Mouse (Mus musculus) forebrain, postnatal 0 days (tissue): ENCODE measurements around the gene Tmem251. TPM values are rescaled to one million over a fixed set of nuclear protein-coding genes. Genes with fewer than 3 reads are reported as not detected.

Experiments
- ATAC-seq: fragments of 200-750 bp; cut with Nextera tagmentation; 2 replicates; pipeline ENCODE4 v1.8.0; 2017; ENCODE audit warnings: mild to moderate bottlenecking, moderate library complexity
- DNase-seq: peaks from one replicate; pipeline ENCODE4 v3.0.0-alpha.2; 2015
- H3K27ac ChIP-seq: fragments of 300-500 bp; sonication (generic); 2 replicates; pipeline ENCODE4 v1.5.1; 2014; ENCODE audit warnings: low read depth, mild to moderate bottlenecking, antibody characterized with exemption, low read length, moderate library complexity, mixed read lengths
- H3K27me3 ChIP-seq: fragments of 300-500 bp; sonication (generic); 2 replicates; pipeline ENCODE4 v1.6.1; 2014; ENCODE audit warnings: mild to moderate bottlenecking, low read length, mixed read lengths; ENCODE audit not compliant: insufficient read depth
- H3K36me3 ChIP-seq: fragments of 300-500 bp; sonication (generic); 2 replicates; pipeline ENCODE4 v1.6.1; 2014; ENCODE audit warnings: mild to moderate bottlenecking, moderate library complexity; ENCODE audit not compliant: insufficient read depth
- H3K4me1 ChIP-seq: fragments of 300-500 bp; sonication (generic); 2 replicates; pipeline ENCODE4 v1.6.1; 2014; ENCODE audit warnings: antibody characterized with exemption; ENCODE audit not compliant: insufficient read depth
- H3K4me2 ChIP-seq: fragments of 300-500 bp; sonication (generic); 2 replicates; pipeline ENCODE4 v1.6.1; 2014; ENCODE audit warnings: low read depth, mild to moderate bottlenecking, moderate library complexity
- H3K4me3 ChIP-seq: fragments of 300-500 bp; sonication (generic); 2 replicates; pipeline ENCODE4 v1.5.1; 2014; ENCODE audit warnings: low read depth, low read length, mixed read lengths
- H3K9ac ChIP-seq: fragments of 300-500 bp; sonication (generic); 2 replicates; pipeline ENCODE4 v1.6.1; 2014; ENCODE audit warnings: mild to moderate bottlenecking
- H3K9me3 ChIP-seq: fragments of 300-500 bp; sonication (generic); 2 replicates; pipeline ENCODE4 v1.6.1; 2016; ENCODE audit warnings: low read length
- CTCF ChIP-seq: sonication (generic); IDR thresholded peaks from 2 replicates; pipeline ENCODE4 v1.5.1; 2016; ENCODE audit warnings: antibody characterized with exemption, control low read depth, low read depth
- WGBS: fragments of 180-500 bp; shearing (Covaris S2); extraction: QIAGEN DNeasy Blood & Tissue Kit; methylation state at CpG from one replicate; pipeline ENCODE4 v1.1.7; 2014; 5-methylcytosine and 5-hydroxymethylcytosine counted together
- polyA plus RNA-seq: library from polyadenylated mRNA; unstranded; fragments of >200 nt; fragmentation: Nextera tagmentation; extraction: Ambion mirVana; gene quantifications from 2 replicates; pipeline ENCODE4 v1.2.1, GENCODE M21; 2015
- total RNA-seq: library from RNA; depleted of rRNA; stranded (reverse); fragments of >200 nt; gene quantifications from 2 replicates; pipeline ENCODE4 v1.2.3, GENCODE M21; 2014

Gene Tmem251
- total and polyA plus RNA-seq, 2 experiments from 2014 or later = 6.0 to 12.9 TPM

GRCm38 (mm10) chr12:102710851-102711375 is 32.6 kb upstream of the Tmem251 start:
- Histone ChIP-seq H3K9ac (no peak overlapping the region), H3K27ac (no peak overlapping the region), H3K36me3 (no peaks in the 10 kb centered on the region), H3K4me1 (peaks cover 1% of the 10 kb centered on the region), H3K4me3 (no peak overlapping the region), H3K27me3 (no peaks in the 10 kb centered on the region), H3K9me3 (no peaks in the 10 kb centered on the region), H3K4me2 (no peak overlapping the region)
- WGBS = 59% methylated on average over 4 of the region's 4 CpGs
- TF ChIP-seq CTCF = no peak
- ATAC-seq = no peak
- DNase-seq = no peak

- 80% methylated on average over 20 of the region's 20 CpGs for WGBS
- TF ChIP-seq CTCF = no peak
- H3K4me2 ChIP-seq = no peak overlapping the region
- no peak overlapping the region for H3K4me3 ChIP-seq
- H3K4me1 ChIP-seq = no peaks in the 10 kb centered on the region
- ATAC-seq (no peak), DNase-seq (no peak)
- no peak overlapping the region for H3K9ac ChIP-seq
- no peaks in the 10 kb centered on the region for H3K36me3 ChIP-seq
- H3K27ac ChIP-seq = no peak overlapping the region
- no peaks in the 10 kb centered on the region for H3K27me3 ChIP-seq
- H3K9me3 ChIP-seq = no peaks in the 10 kb centered on the region
These were observed 30.3 kb upstream of the Tmem251 start for GRCm38 (mm10) chr12:102713153-102713865.

- WGBS = 68% methylated on average over 2 of the region's 2 CpGs
- Histone ChIP-seq H3K4me3 (no peak overlapping the region), H3K9me3 (no peaks in the 10 kb centered on the region), H3K36me3 (no peaks in the 10 kb centered on the region), H3K9ac (no peak overlapping the region), H3K4me2 (no peak overlapping the region), H3K27me3 (no peaks in the 10 kb centered on the region), H3K4me1 (no peaks in the 10 kb centered on the region), H3K27ac (no peak overlapping the region)
- no peak for TF ChIP-seq CTCF
- DNase-seq = no peak
- no peak for ATAC-seq
These were observed 29.4 kb upstream of the Tmem251 start for GRCm38 (mm10) chr12:102714116-102714515.

- H3K9me3 ChIP-seq = no peaks in the 10 kb centered on the region
- ATAC-seq (no peak), DNase-seq (no peak)
- no peak overlapping the region for H3K9ac ChIP-seq
- TF ChIP-seq CTCF = no peak
- 81% methylated on average over 10 of the region's 10 CpGs for WGBS
- H3K4me1 ChIP-seq = no peaks in the 10 kb centered on the region
- no peak overlapping the region for H3K4me2 ChIP-seq
- H3K36me3 ChIP-seq = no peaks in the 10 kb centered on the region
- no peak overlapping the region for H3K4me3 ChIP-seq
- no peaks in the 10 kb centered on the region for H3K27me3 ChIP-seq
- H3K27ac ChIP-seq = no peak overlapping the region
These were observed 28.7 kb upstream of the Tmem251 start for GRCm38 (mm10) chr12:102714654-102715395.

- peak; percentile 83 for ATAC-seq
- 20% methylated on average over 13 of the region's 13 CpGs for WGBS
These were observed 23.8 kb upstream of the Tmem251 start for GRCm38 (mm10) chr12:102719552-102720315.

GRCm38 (mm10) chr12:102722451-102722850 is 21.1 kb upstream of the Tmem251 start:
- Histone ChIP-seq H3K9me3 (no peaks in the 10 kb centered on the region), H3K4me2 (no peak overlapping the region), H3K27me3 (no peaks in the 10 kb centered on the region), H3K4me1 (peaks cover 7% of the 10 kb centered on the region; the same call in 1 of the 2 replicates), H3K27ac (no peak overlapping the region), H3K4me3 (no peak overlapping the region), H3K9ac (no peak overlapping the region), H3K36me3 (no peaks in the 10 kb centered on the region)
- no peak for DNase-seq
- no peak for ATAC-seq
- WGBS = 60% methylated on average over 11 of the region's 11 CpGs
- no peak for TF ChIP-seq CTCF

More at GRCm38 (mm10) chr12:102719552-102720315, 23.8 kb upstream of the Tmem251 start:
- Histone ChIP-seq H3K9ac (no peak overlapping the region), H3K27ac (no peak overlapping the region), H3K36me3 (no peaks in the 10 kb centered on the region), H3K27me3 (no peaks in the 10 kb centered on the region), H3K4me1 (peaks cover 6% of the 10 kb centered on the region; the same call in 1 of the 2 replicates), H3K4me2 (peak overlapping the region; percentile 29; the same call in 1 of the 2 replicates), H3K9me3 (no peaks in the 10 kb centered on the region), H3K4me3 (no peak overlapping the region)
- TF ChIP-seq CTCF = peak; percentile 89
- peak; percentile 84 for DNase-seq
